Mouse (Mus musculus) testis, adult 2 months (tissue): ENCODE results near the gene Mest.

ENCODE experiments used
- CTCF ChIP-seq: fragments of 200-500 bp; IDR thresholded peaks from 2 replicates; pipeline ENCODE4 v1.5.1; 2012; ENCODE audit warnings: low read depth, mild to moderate bottlenecking, inconsistent platforms, low read length, moderate library complexity; ENCODE audit not compliant: control insufficient read depth, insufficient read depth, insufficient replicate concordance
- POLR2A ChIP-seq: fragments of 200-500 bp; IDR thresholded peaks from 2 replicates; pipeline ENCODE4 v1.6.1; 2012; ENCODE audit warnings: low read depth, mild to moderate bottlenecking, inconsistent platforms, low read length, moderate library complexity; ENCODE audit not compliant: control insufficient read depth

DNA sequence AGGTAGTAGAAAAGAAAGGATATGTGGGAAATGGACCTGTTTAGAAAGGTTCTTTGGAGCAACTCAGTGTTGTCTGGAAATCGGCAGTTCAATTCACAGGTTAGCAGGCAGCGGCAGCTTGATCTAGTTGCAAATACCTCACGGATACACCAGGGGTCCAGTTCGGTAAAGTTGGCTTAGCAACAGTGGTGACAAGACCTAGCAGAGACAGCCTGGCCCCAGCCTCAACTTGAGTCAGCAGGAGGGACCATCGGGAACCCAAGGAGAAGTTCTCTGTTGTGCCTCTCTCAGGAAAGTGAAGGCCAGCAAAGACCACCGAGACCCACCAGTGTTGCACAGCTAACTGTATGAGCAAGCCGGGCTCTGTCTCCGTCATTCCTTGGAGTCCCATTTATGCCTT lies 28.2 kb upstream of the Mest start:
- TF ChIP-seq CTCF = no peak
- no peak for TF ChIP-seq POLR2A
